Mouse (Mus musculus) thymus, adult 2 months (tissue): ENCODE data around the gene Gm13696.
"Not testable (repeated sequence)": the region's sequence is repeated elsewhere in the genome, so short reads cannot be mapped to it uniquely, and the experiment has no call there.

Experiments
- CTCF ChIP-seq: fragments of 200-500 bp; IDR thresholded peaks from 2 replicates; pipeline ENCODE4 v1.5.1; 2012; ENCODE audit warnings: mild to moderate bottlenecking, control low read depth, low read length, moderate library complexity, borderline replicate concordance; ENCODE audit not compliant: control insufficient read depth, poor library complexity, insufficient read depth; ENCODE audit errors: extremely low read depth
- POLR2A ChIP-seq: fragments of 200-500 bp; IDR thresholded peaks from 2 replicates; pipeline ENCODE4 v1.6.1; 2012; ENCODE audit warnings: mild to moderate bottlenecking, low read length, control low read depth, moderate library complexity; ENCODE audit not compliant: control insufficient read depth, poor library complexity, insufficient read depth; ENCODE audit errors: extremely low read depth

DNA sequence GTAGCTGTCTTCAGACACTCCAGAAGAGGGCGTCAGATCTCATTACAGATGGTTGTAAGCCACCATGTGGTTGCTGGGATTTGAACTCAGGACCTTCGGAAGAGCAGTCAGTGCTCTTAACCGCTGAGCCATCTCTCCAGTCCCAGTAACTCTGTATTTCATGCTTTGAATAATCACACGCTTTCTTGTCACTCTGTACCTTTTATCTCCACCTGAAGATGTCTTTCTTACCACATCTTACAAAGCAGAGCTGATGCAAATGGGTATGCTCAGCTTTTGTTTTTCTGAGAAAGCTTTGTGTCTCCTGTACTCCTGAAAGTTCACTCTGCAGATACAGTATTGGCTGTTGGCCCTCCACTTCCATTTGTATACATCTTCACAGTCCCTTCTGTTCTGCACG, 43.4 kb downstream of the Gm13696 start:
- not testable (repeated sequence) for TF ChIP-seq CTCF, POLR2A
